In genomic region chr11:79673717-79674116, GRCm38 (mm10) we compare ENCODE assay signal across 13 mouse cellular contexts.
DNase-seq lines count a peak whose midpoint lies in the region; ATAC-seq and TF ChIP-seq lines count a peak whose summit lies in the region.
"Had no signal": no experiment of that assay in that cellular context is flagged by ENCODE, and none has a peak within 500 bp of the region (broad histone marks: within the 10 kb centered on the region; RNA-seq: fewer than 3 reads in every experiment).

No protein-coding gene starts in this region.

- no peaks in the 10 kb centered on the region for H3K27me3 ChIP-seq in thymus, adult 2 months (ENCODE audit: control insufficient read depth, insufficient read depth, low read length)
- H3K27me3 ChIP-seq in liver, postnatal 0 days (ENCODE audit: insufficient read depth, low read length): no peaks in the 10 kb centered on the region
- H3K27me3 ChIP-seq in heart, embryonic 10.5 days (ENCODE audit: insufficient read depth, poor library complexity, severe bottlenecking): peaks cover 13% of the 10 kb centered on the region
- H3K27me3 ChIP-seq: embryonic facial prominence, embryonic 13.5 days; hindbrain, embryonic 13.5 days; intestine, embryonic 15.5 days; midbrain, embryonic 13.5 days had no signal

- H3K9ac ChIP-seq in liver, postnatal 0 days (replicated peaks): 0 out of 2 replicates have a peak overlapping the region, but pooled peaks have one; percentile 16
- H3K9ac ChIP-seq: embryonic facial prominence, embryonic 13.5 days; hindbrain, embryonic 13.5 days; intestine, embryonic 15.5 days; midbrain, embryonic 13.5 days had no signal

- 27% methylated on average over 8 of the region's 8 CpGs for WGBS in thymus, adult 2 months
- WGBS in liver, postnatal 0 days (ENCODE audit: insufficient replicate concordance): 27% methylated on average over 8 of the region's 8 CpGs
- WGBS in heart, embryonic 10.5 days: 54% methylated on average over 8 of the region's 8 CpGs

- TF ChIP-seq CTCF in gastrocnemius, adult 2 months (IDR thresholded peaks at IDR 0.05): no peak
- TF ChIP-seq CTCF in thymus, adult 2 months (IDR thresholded peaks at IDR 0.05; ENCODE audit: borderline replicate concordance, control insufficient read depth, extremely low read depth, insufficient read depth, low read length, poor library complexity): no peak
- TF ChIP-seq CTCF in liver, postnatal 0 days (IDR thresholded peaks at IDR 0.05; ENCODE audit: low read depth): no peak

- H3K27ac ChIP-seq in gastrocnemius, adult 2 months: peak overlapping the region; percentile 69; the same call in 1 of the 2 replicates
- no peak overlapping the region for H3K27ac ChIP-seq in thymus, adult 2 months (ENCODE audit: control insufficient read depth, insufficient read depth, low read length)
- H3K27ac ChIP-seq in liver, postnatal 0 days (ENCODE audit: low read depth): peak overlapping the region; percentile 67
- no peak overlapping the region for H3K27ac ChIP-seq in heart, embryonic 10.5 days
- H3K27ac ChIP-seq: embryonic facial prominence, embryonic 13.5 days; hindbrain, embryonic 13.5 days; intestine, embryonic 15.5 days; midbrain, embryonic 13.5 days had no signal

- H3K36me3 ChIP-seq in thymus, adult 2 months (ENCODE audit: control insufficient read depth, insufficient read depth, low read length): no peaks in the 10 kb centered on the region
- no peaks in the 10 kb centered on the region for H3K36me3 ChIP-seq in liver, postnatal 0 days (replicated peaks; ENCODE audit: insufficient read depth, low read length)
- H3K36me3 ChIP-seq in heart, embryonic 10.5 days: no peaks in the 10 kb centered on the region
- H3K36me3 ChIP-seq: embryonic facial prominence, embryonic 13.5 days; hindbrain, embryonic 13.5 days; intestine, embryonic 15.5 days; midbrain, embryonic 13.5 days had no signal

- no peak overlapping the region for H3K4me3 ChIP-seq in gastrocnemius, adult 2 months
- no peak overlapping the region for H3K4me3 ChIP-seq in thymus, adult 2 months (ENCODE audit: control insufficient read depth, insufficient read depth, low read length)
- no peak overlapping the region for H3K4me3 ChIP-seq in liver, postnatal 0 days (ENCODE audit: low read depth, low read length)
- no peak overlapping the region for H3K4me3 ChIP-seq in heart, embryonic 10.5 days
- H3K4me3 ChIP-seq: embryonic facial prominence, embryonic 13.5 days; hindbrain, embryonic 13.5 days; intestine, embryonic 15.5 days; midbrain, embryonic 13.5 days had no signal

- no peak for ATAC-seq in liver, postnatal 0 days
- ATAC-seq: midbrain, embryonic 13.5 days had no signal

- TF ChIP-seq EP300 in liver, postnatal 0 days (IDR thresholded peaks at IDR 0.05; ENCODE audit: low read depth): no peak

- TF ChIP-seq POLR2A in thymus, adult 2 months (IDR thresholded peaks at IDR 0.05; ENCODE audit: control insufficient read depth, extremely low read depth, insufficient read depth, low read length, poor library complexity): no peak

- intact Hi-C loops in gastrocnemius, adult 2 months (cut with DNase I): no loop called here
- intact Hi-C loops in gastrocnemius, postnatal 14 days (cut with DNase I; ENCODE audit: low total_unique reads): no loop called here

- H3K4me2 ChIP-seq in liver, postnatal 0 days (ENCODE audit: low read depth, low read length): peak overlapping the region; percentile 38; the same call in 1 of the 2 replicates
- H3K4me2 ChIP-seq: embryonic facial prominence, embryonic 13.5 days; hindbrain, embryonic 13.5 days; intestine, embryonic 15.5 days; midbrain, embryonic 13.5 days had no signal

- peaks cover 36% of the 10 kb centered on the region for H3K4me1 ChIP-seq in thymus, adult 2 months (replicated peaks; ENCODE audit: control insufficient read depth, insufficient read depth, low read length)
- peaks cover 43% of the 10 kb centered on the region for H3K4me1 ChIP-seq in liver, postnatal 0 days (ENCODE audit: insufficient read depth)
- H3K4me1 ChIP-seq in heart, embryonic 10.5 days: peaks cover 51% of the 10 kb centered on the region

- DNase-seq in gastrocnemius, adult 2 months: no peak
- no peak for DNase-seq in gastrocnemius, postnatal 14 days
- DNase-seq in thymus, postnatal 4 days: peak; percentile 39
- no peak for DNase-seq in thymus, adult 2 months
- no peak for DNase-seq in liver, postnatal 0 days
- DNase-seq in heart, embryonic 10.5 days (ENCODE audit: low spot score): no peak
- no peak for DNase-seq in adipocyte (ENCODE audit: low spot score)
- DNase-seq in ovary, postnatal 14 days (ENCODE audit: low spot score): no peak
- DNase-seq: cerebellum, postnatal 36 days had no signal

- no peaks in the 10 kb centered on the region for H3K9me3 ChIP-seq in liver, postnatal 0 days (ENCODE audit: low read length)
- H3K9me3 ChIP-seq in heart, embryonic 10.5 days: no peaks in the 10 kb centered on the region
- H3K9me3 ChIP-seq: embryonic facial prominence, embryonic 13.5 days; hindbrain, embryonic 13.5 days; intestine, embryonic 15.5 days; midbrain, embryonic 13.5 days had no signal

Comparison
In these comparisons a context has a peak if more than half of its experiments do, and no peak if none do; other contexts are left out.
1. H3K27ac ChIP-seq: peak in gastrocnemius, adult 2 months (single experiment) and liver, postnatal 0 days (single experiment); none in thymus, adult 2 months (single experiment) and heart, embryonic 10.5 days (single experiment).